Mouse (Mus musculus) hindbrain, embryonic 10.5 days (tissue): Measurements from ENCODE around the gene Etfdh. TPM values are rescaled to one million over a fixed set of nuclear protein-coding genes. Genes with fewer than 3 reads are reported as not detected.

ENCODE experiments used
- DNase-seq: peaks from one replicate; pipeline ENCODE4 v3.0.0-alpha.2; 2017; ENCODE audit warnings: low spot score
- H3K27ac ChIP-seq: fragments of 300-500 bp; sonication (generic); 2 replicates; pipeline ENCODE4 v1.5.1; 2016; ENCODE audit warnings: mild to moderate bottlenecking, moderate library complexity
- H3K27me3 ChIP-seq: fragments of 300-500 bp; sonication (generic); 2 replicates; pipeline ENCODE4 v1.6.1; 2016; ENCODE audit warnings: mild to moderate bottlenecking; ENCODE audit not compliant: poor library complexity, insufficient read depth, severe bottlenecking
- H3K36me3 ChIP-seq: fragments of 300-500 bp; sonication (generic); 2 replicates; pipeline ENCODE4 v1.6.1; 2016; ENCODE audit warnings: mild to moderate bottlenecking, moderate library complexity
- H3K4me1 ChIP-seq: fragments of 300-500 bp; sonication (generic); replicated peaks from 2 replicates; pipeline ENCODE4 v1.6.1; 2016; ENCODE audit warnings: mild to moderate bottlenecking
- H3K4me3 ChIP-seq: fragments of 300-500 bp; sonication (generic); 2 replicates; pipeline ENCODE4 v1.5.1; 2016; ENCODE audit warnings: mild to moderate bottlenecking, moderate library complexity
- H3K9me3 ChIP-seq: fragments of 300-500 bp; sonication (generic); 2 replicates; pipeline ENCODE4 v1.6.1; 2016; ENCODE audit warnings: mild to moderate bottlenecking, moderate library complexity
- WGBS: fragments of 180-500 bp; shearing (Covaris S2); methylation state at CpG from one replicate; pipeline ENCODE4 v1.1.7; 2016; 5-methylcytosine and 5-hydroxymethylcytosine counted together
- polyA plus RNA-seq: library from polyadenylated mRNA; unstranded; fragments of >200 nt; fragmentation: Nextera tagmentation; extraction: Ambion mirVana; gene quantifications from 2 replicates; pipeline ENCODE4 v1.2.1, GENCODE M21; 2016

Etfdh gene
- 43.1 and 45.2 TPM in 2 replicates for polyA plus RNA-seq

- DNase-seq, result peak; percentile 68
- Histone ChIP-seq H3K4me3 (peak within 1 kb of the TSS; percentile 81), H3K36me3 (peaks cover 33% of the 10 kb centered on the region), H3K27me3 (no peaks in the 10 kb centered on the region), H3K9me3 (peaks cover 18% of the 10 kb centered on the region), H3K27ac (peak within 1 kb of the TSS; percentile 95), H3K4me1 (peaks cover 20% of the 10 kb centered on the region; the same call in 1 of the 2 replicates)
- 2% methylated on average over 11 of the region's 11 CpGs for WGBS
These were observed at the start of gene Etfdh for GRCm38 (mm10) chr3:79629416-79629730. Gene Etfdh, minus strand, starts transcription at chr3:79629500.

- Histone ChIP-seq H3K27me3 (no peaks in the 10 kb centered on the region), H3K4me1 (no peaks in the 10 kb centered on the region), H3K9me3 (no peaks in the 10 kb centered on the region), H3K36me3 (no peaks in the 10 kb centered on the region), H3K4me3 (no peak overlapping the region), H3K27ac (no peak overlapping the region)
- DNase-seq, result no peak
- 88% methylated on average over 3 of the region's 3 CpGs for WGBS
These were observed 47.1 kb upstream of the Etfdh start for GRCm38 (mm10) chr3:79676411-79676810.

GRCm38 (mm10) chr3:79674641-79675040 is 45.3 kb upstream of the Etfdh start:
- Histone ChIP-seq H3K9me3 (no peaks in the 10 kb centered on the region), H3K27me3 (no peaks in the 10 kb centered on the region), H3K4me1 (no peaks in the 10 kb centered on the region), H3K27ac (no peak overlapping the region), H3K36me3 (no peaks in the 10 kb centered on the region), H3K4me3 (no peak overlapping the region)
- WGBS, result 86% methylated on average over 5 of the region's 5 CpGs
- DNase-seq, result no peak

- peak; percentile 35 for DNase-seq
- Histone ChIP-seq H3K36me3 (no peaks in the 10 kb centered on the region), H3K4me1 (no peaks in the 10 kb centered on the region), H3K9me3 (no peaks in the 10 kb centered on the region), H3K27ac (no peak overlapping the region), H3K4me3 (no peak overlapping the region), H3K27me3 (no peaks in the 10 kb centered on the region)
- WGBS, result 23% methylated on average over 4 of the region's 4 CpGs
These were observed 43.8 kb upstream of the Etfdh start for GRCm38 (mm10) chr3:79673082-79673481.

GRCm38 (mm10) chr3:79672188-79672587 is 42.9 kb upstream of the Etfdh start:
- H3K27me3 ChIP-seq, result no peaks in the 10 kb centered on the region

GRCm38 (mm10) chr3:79670556-79670955 is 41.3 kb upstream of the Etfdh start:
- Histone ChIP-seq H3K36me3 (no peaks in the 10 kb centered on the region), H3K4me1 (no peaks in the 10 kb centered on the region), H3K9me3 (no peaks in the 10 kb centered on the region), H3K4me3 (no peak overlapping the region), H3K27ac (no peak overlapping the region), H3K27me3 (no peaks in the 10 kb centered on the region)
- no peak for DNase-seq
- 79% methylated on average over 7 of the region's 7 CpGs for WGBS

More at GRCm38 (mm10) chr3:79672188-79672587, 42.9 kb upstream of the Etfdh start:
- H3K36me3 ChIP-seq, result no peaks in the 10 kb centered on the region
- no peak for DNase-seq
- 85% methylated on average over 16 of the region's 16 CpGs for WGBS
- no peaks in the 10 kb centered on the region for H3K9me3 ChIP-seq
- no peaks in the 10 kb centered on the region for H3K4me1 ChIP-seq
- no peak overlapping the region for H3K27ac ChIP-seq
- no peak overlapping the region for H3K4me3 ChIP-seq

- H3K36me3 ChIP-seq, result no peaks in the 10 kb centered on the region
- WGBS, result 49% methylated on average over 9 of the region's 9 CpGs
- DNase-seq, result peak; percentile 43
These were observed 35.6 kb upstream of the Etfdh start for GRCm38 (mm10) chr3:79664787-79665408.

GRCm38 (mm10) chr3:79656682-79657081 is 27.4 kb upstream of the Etfdh start:
- no peaks in the 10 kb centered on the region for H3K36me3 ChIP-seq
- 77% methylated on average over 5 of the region's 5 CpGs for WGBS
- H3K27me3 ChIP-seq, result no peaks in the 10 kb centered on the region
- no peak overlapping the region for H3K4me3 ChIP-seq
- H3K9me3 ChIP-seq, result no peaks in the 10 kb centered on the region
- H3K4me1 ChIP-seq, result no peaks in the 10 kb centered on the region
- DNase-seq, result no peak
- no peak overlapping the region for H3K27ac ChIP-seq

More at GRCm38 (mm10) chr3:79664787-79665408, 35.6 kb upstream of the Etfdh start:
- Histone ChIP-seq H3K9me3 (no peaks in the 10 kb centered on the region), H3K27ac (no peak overlapping the region), H3K27me3 (no peaks in the 10 kb centered on the region), H3K4me1 (no peaks in the 10 kb centered on the region), H3K4me3 (no peak overlapping the region)

- 91% methylated on average over 6 of the region's 6 CpGs for WGBS
- no peak overlapping the region for H3K27ac ChIP-seq
- H3K27me3 ChIP-seq, result no peaks in the 10 kb centered on the region
These were observed 22.8 kb upstream of the Etfdh start for GRCm38 (mm10) chr3:79652129-79652528.

GRCm38 (mm10) chr3:79628561-79629415 is 512 bp downstream of the Etfdh start, which contains the start of gene 4930579G24Rik:
Gene 4930579G24Rik, plus strand, starts transcription at chr3:79629079.
- DNase-seq, result peak; percentile 97
- H3K27ac ChIP-seq, result peak within 1 kb of the TSS; percentile 95
- WGBS, result under 1% methylated on average over 60 of the region's 60 CpGs
- peaks cover 31% of the 10 kb centered on the region for H3K36me3 ChIP-seq
- H3K4me1 ChIP-seq, result peaks cover 20% of the 10 kb centered on the region; the same call in 1 of the 2 replicates
- no peaks in the 10 kb centered on the region for H3K27me3 ChIP-seq
- H3K4me3 ChIP-seq, result peak within 1 kb of the TSS; percentile 81
- H3K9me3 ChIP-seq, result peaks cover 16% of the 10 kb centered on the region

More at GRCm38 (mm10) chr3:79652129-79652528, 22.8 kb upstream of the Etfdh start:
- DNase-seq, result no peak
- Histone ChIP-seq H3K4me1 (no peaks in the 10 kb centered on the region), H3K36me3 (no peaks in the 10 kb centered on the region), H3K9me3 (no peaks in the 10 kb centered on the region), H3K4me3 (no peak overlapping the region)

- H3K4me3 ChIP-seq, result peak overlapping the region; percentile 81
- H3K27ac ChIP-seq, result peak overlapping the region; percentile 95
- peaks cover 24% of the 10 kb centered on the region for H3K36me3 ChIP-seq
- H3K9me3 ChIP-seq, result peaks cover 11% of the 10 kb centered on the region
- under 1% methylated on average over 9 of the region's 9 CpGs for WGBS
- DNase-seq, result no peak
- peaks cover 20% of the 10 kb centered on the region; the same call in 1 of the 2 replicates for H3K4me1 ChIP-seq
- no peaks in the 10 kb centered on the region for H3K27me3 ChIP-seq
These were observed 1.1 kb downstream of the Etfdh start for GRCm38 (mm10) chr3:79628182-79628560.

- H3K9me3 ChIP-seq, result peaks cover 7% of the 10 kb centered on the region
- H3K4me3 ChIP-seq, result peak overlapping the region; percentile 81
- no peak for DNase-seq
- peaks cover 24% of the 10 kb centered on the region for H3K36me3 ChIP-seq
- H3K4me1 ChIP-seq, result peaks cover 20% of the 10 kb centered on the region; the same call in 1 of the 2 replicates
- 37% methylated on average over 10 of the region's 10 CpGs for WGBS
- peak overlapping the region; percentile 95; the same call in 1 of the 2 replicates for H3K27ac ChIP-seq
- H3K27me3 ChIP-seq, result no peaks in the 10 kb centered on the region
These were observed 1.7 kb downstream of the Etfdh start for GRCm38 (mm10) chr3:79627484-79628181.
